ENCODE assay signal across 10 mouse cellular contexts in genomic region chr12:88419912-88420621, GRCm38 (mm10). TPM values are rescaled to one million over a fixed set of nuclear protein-coding genes. Genes with fewer than 3 reads are reported as not detected.
DNase-seq lines count a peak whose midpoint lies in the region; ATAC-seq and TF ChIP-seq lines count a peak whose summit lies in the region.
"Had no signal": no experiment of that assay in that cellular context is flagged by ENCODE, and none has a peak within 500 bp of the region (broad histone marks: within the 10 kb centered on the region; RNA-seq: fewer than 3 reads in every experiment).

No protein-coding gene starts in this region.

- ATAC-seq in heart, embryonic 12.5 days (ENCODE audit: insufficient number of reproducible peaks, low FRiP score): no peak
- peak; percentile 41 for ATAC-seq in G1E (ENCODE audit: extremely low read depth, insufficient number of reproducible peaks, low FRiP score, poor library complexity, severe bottlenecking)
- ATAC-seq in megakaryocyte progenitor cell, adult 5-6 weeks (replicated peaks; ENCODE audit: poor library complexity): no peak

- H3K4me2 ChIP-seq in heart, embryonic 12.5 days: no peak overlapping the region

- no peak for TF ChIP-seq CTCF in G1E (IDR thresholded peaks at IDR 0.05; ENCODE audit: low read depth, low read length)
- TF ChIP-seq CTCF in kidney, adult 2 months (conservative IDR thresholded peaks at IDR 0.05; ENCODE audit: insufficient read depth, insufficient read length, low read depth, low read length): no peak

- H3K9me3 ChIP-seq in heart, embryonic 12.5 days (replicated peaks): no peaks in the 10 kb centered on the region
- H3K9me3 ChIP-seq in G1E (replicated peaks): no peaks in the 10 kb centered on the region

- H3K4me3 ChIP-seq in heart, embryonic 12.5 days: no peak overlapping the region
- H3K4me3 ChIP-seq in G1E (ENCODE audit: low read depth, low read length): no peak overlapping the region
- H3K4me3 ChIP-seq in kidney, adult 2 months (ENCODE audit: insufficient read depth, low read depth, low read length): no peak overlapping the region
- H3K4me3 ChIP-seq: erythroblast, embryonic 14.5 days had no signal

- WGBS in heart, embryonic 12.5 days: 77% methylated on average over 12 of the region's 12 CpGs
- 57% methylated on average over 12 of the region's 12 CpGs for WGBS in kidney, adult 2 months

- DNase-seq in heart, adult 18-20 months: peak; percentile 27 to 35
- DNase-seq in G1E (ENCODE audit: low spot score): no peak
- DNase-seq in cerebellum, adult 8-10 months: peak; percentile 34
- peak; percentile 27 for DNase-seq in kidney, adult 2 months
- peak; percentile 25 for DNase-seq in skeletal muscle tissue, adult 2 months (ENCODE audit: low read depth, low spot score)
- no peak for DNase-seq in spleen, postnatal 14 days (ENCODE audit: low spot score in 2 of 2)

- no peak overlapping the region for H3K27ac ChIP-seq in heart, embryonic 12.5 days (ENCODE audit: poor library complexity, severe bottlenecking)
- H3K27ac ChIP-seq in kidney, adult 2 months (ENCODE audit: insufficient read depth, low read depth, low read length): no peak overlapping the region
- H3K27ac ChIP-seq: macrophage had no signal

- no peak overlapping the region for H3K9ac ChIP-seq in heart, embryonic 12.5 days

- no peaks in the 10 kb centered on the region for H3K36me3 ChIP-seq in heart, embryonic 12.5 days
- H3K36me3 ChIP-seq in G1E (replicated peaks): peaks cover 75% of the 10 kb centered on the region
- no peaks in the 10 kb centered on the region for H3K36me3 ChIP-seq in kidney, adult 2 months (ENCODE audit: control insufficient read depth, insufficient read depth, low read length)

- peaks cover 5% of the 10 kb centered on the region for H3K4me1 ChIP-seq in heart, embryonic 12.5 days (replicated peaks)
- no peaks in the 10 kb centered on the region; the same call in 1 of the 2 replicates for H3K4me1 ChIP-seq in G1E (ENCODE audit: insufficient read depth, low read depth, low read length)
- no peaks in the 10 kb centered on the region for H3K4me1 ChIP-seq in kidney, adult 2 months (ENCODE audit: control insufficient read depth, insufficient read depth, low read length)

- no peak for TF ChIP-seq POLR2A in kidney, adult 2 months (IDR thresholded peaks at IDR 0.05; ENCODE audit: low read depth, low read length)

- no peaks in the 10 kb centered on the region for H3K27me3 ChIP-seq in heart, embryonic 12.5 days (replicated peaks)
- no peaks in the 10 kb centered on the region for H3K27me3 ChIP-seq in G1E (ENCODE audit: insufficient read depth, low read length)
- H3K27me3 ChIP-seq in kidney, adult 2 months (replicated peaks; ENCODE audit: control insufficient read depth, insufficient read depth, low read length): no peaks in the 10 kb centered on the region

RNA-seq across cellular contexts. Expression of gene Adck1, which starts 59.7 kb away (rescaled TPM):
- 10 to 100 TPM; 23.4 to 28.1 TPM for total RNA-seq in heart, adult 18-20 months (2021)
- polyA plus RNA-seq in heart, embryonic 12.5 days (2016; fragmentation: Nextera tagmentation; extraction: Ambion mirVana): 17.2 and 19.6 TPM in 2 replicates
- total RNA-seq in G1E (2014; fragmentation: Nextera tagmentation) (9.2 and 10.9 TPM in 2 replicates), G1E (2017) (28.4 and 30.4 TPM in 2 replicates)
- 8.1 and 10.4 TPM in 2 replicates for polyA plus RNA-seq in G1E (2012)
- polyA plus RNA-seq in kidney, adult 2 months (2012; rRNA removed): 33.2 and 37.8 TPM in 2 replicates
- total RNA-seq in megakaryocyte progenitor cell, adult 5-6 weeks (2015): 10.2 and 11.8 TPM in 2 replicates
- total RNA-seq in megakaryocyte progenitor cell, adult 5-6 weeks (2017): 21.7 and 25.7 TPM in 2 replicates

Comparison
In these comparisons a context has a peak if more than half of its experiments do, and no peak if none do; other contexts are left out.
1. DNase-seq: peak in heart, adult 18-20 months (2 of 2), cerebellum, adult 8-10 months (single experiment), kidney, adult 2 months (single experiment) and skeletal muscle tissue, adult 2 months (single experiment); none in G1E (single experiment) and spleen, postnatal 14 days (0 of 2).